ENCODE assay signal across 35 mouse cellular contexts in genomic region chr10:117491711-117492110, GRCm38 (mm10).
"Had no signal": no experiment of that assay in that cellular context is flagged by ENCODE, and none has a peak within 500 bp of the region (broad histone marks: within the 10 kb centered on the region; RNA-seq: fewer than 3 reads in every experiment).

No protein-coding gene starts in this region.

- DNase-seq: heart, postnatal 10 days; heart, postnatal 14 days; heart, postnatal 36 days; heart, postnatal 4 days; kidney, adult 11 months; kidney, adult 18-20 months; kidney, adult 2 months; kidney, adult 8-10 months; kidney, adult 9 months; kidney, postnatal 10 days; kidney, postnatal 14 days; kidney, postnatal 25 days; kidney, postnatal 36 days; kidney, postnatal 4 days; layer of hippocampus, adult 9-11 months; layer of hippocampus, postnatal 36 days had no signal

- H3K36me3 ChIP-seq: heart, embryonic 10.5 days; heart, embryonic 12.5 days; heart, embryonic 13.5 days; heart, embryonic 15.5 days; hindbrain, embryonic 10.5 days; hindbrain, embryonic 12.5 days; hindbrain, embryonic 13.5 days; hindbrain, embryonic 15.5 days; intestine, embryonic 15.5 days; kidney, embryonic 15.5 days had no signal

- H3K27ac ChIP-seq: heart, embryonic 10.5 days; heart, embryonic 13.5 days; heart, embryonic 15.5 days; hindbrain, embryonic 10.5 days; hindbrain, embryonic 12.5 days; hindbrain, embryonic 13.5 days; hindbrain, embryonic 14.5 days; hindbrain, embryonic 15.5 days; hindbrain, postnatal 0 days; intestine, embryonic 15.5 days; kidney, embryonic 15.5 days; kidney, postnatal 0 days; layer of hippocampus, adult 2 months had no signal

- H3K9ac ChIP-seq: heart, embryonic 12.5 days; heart, embryonic 13.5 days; heart, embryonic 15.5 days; hindbrain, embryonic 12.5 days; hindbrain, embryonic 13.5 days; hindbrain, embryonic 14.5 days; hindbrain, embryonic 15.5 days; intestine, embryonic 15.5 days; kidney, embryonic 15.5 days had no signal

- H3K9me3 ChIP-seq: heart, embryonic 10.5 days; heart, embryonic 12.5 days; heart, embryonic 13.5 days; heart, embryonic 15.5 days; hindbrain, embryonic 12.5 days; hindbrain, embryonic 13.5 days; hindbrain, embryonic 15.5 days; intestine, embryonic 15.5 days; kidney, embryonic 15.5 days had no signal

- H3K4me1 ChIP-seq: heart, embryonic 10.5 days; hindbrain, embryonic 12.5 days; hindbrain, embryonic 13.5 days; hindbrain, embryonic 15.5 days; intestine, embryonic 15.5 days had no signal

- H3K27me3 ChIP-seq: heart, embryonic 12.5 days; heart, embryonic 13.5 days; heart, embryonic 15.5 days; hindbrain, embryonic 13.5 days; hindbrain, embryonic 15.5 days; intestine, embryonic 15.5 days; kidney, embryonic 15.5 days had no signal

- ATAC-seq: hindbrain, embryonic 16.5 days; hindbrain, postnatal 0 days; inflammation-experienced regulatory T-cells, adult 6 months; intestine, embryonic 15.5 days; intestine, embryonic 16.5 days; intestine, postnatal 0 days had no signal

- H3K4me2 ChIP-seq: heart, embryonic 11.5 days; heart, embryonic 12.5 days; heart, embryonic 13.5 days; heart, embryonic 15.5 days; hindbrain, embryonic 12.5 days; hindbrain, embryonic 13.5 days; hindbrain, embryonic 14.5 days; hindbrain, embryonic 15.5 days; intestine, embryonic 15.5 days; kidney, embryonic 15.5 days had no signal

- H3K4me3 ChIP-seq: heart, embryonic 10.5 days; heart, embryonic 12.5 days; heart, embryonic 13.5 days; heart, embryonic 15.5 days; hindbrain, embryonic 10.5 days; hindbrain, embryonic 12.5 days; hindbrain, embryonic 13.5 days; hindbrain, embryonic 15.5 days; intestine, embryonic 15.5 days; kidney, embryonic 15.5 days; layer of hippocampus, adult 2 months had no signal
